Mouse (Mus musculus): ENCODE results near the gene Gpc3. TPM values are rescaled to one million over a fixed set of nuclear protein-coding genes. Genes with fewer than 3 reads are reported as not detected.

Gene Gpc3
- polyA plus RNA-seq, 1 experiment = 172 TPM

- no peak for DNase-seq
- 57% methylated on average over 6 of the region's 6 CpGs for WGBS
- TF ChIP-seq CTCF (IDR thresholded peaks at IDR 0.05; ENCODE audit: insufficient read depth, low read length) (no peak), POLR2A (IDR thresholded peaks at IDR 0.05; ENCODE audit: borderline replicate concordance, extremely low read depth, low read depth, low read length) (no peak)
- no peaks in the 10 kb centered on the region for H3K4me1 ChIP-seq (ENCODE audit: control insufficient read depth, insufficient read depth, low read length)
- H3K4me3 ChIP-seq (replicated peaks; ENCODE audit: extremely low read depth, low read depth, low read length) = no peak overlapping the region
These were observed 265.0 kb downstream of the Gpc3 start for GRCm38 (mm10) chrX:52348773-52349172.

- no peak overlapping the region for H3K4me3 ChIP-seq (replicated peaks; ENCODE audit: extremely low read depth, low read depth, low read length)
- DNase-seq = no peak
- 69% methylated on average over 3 of the region's 3 CpGs for WGBS
- TF ChIP-seq POLR2A (IDR thresholded peaks at IDR 0.05; ENCODE audit: borderline replicate concordance, extremely low read depth, low read depth, low read length) (no peak), CTCF (IDR thresholded peaks at IDR 0.05; ENCODE audit: insufficient read depth, low read length) (no peak)
- no peaks in the 10 kb centered on the region for H3K4me1 ChIP-seq (ENCODE audit: control insufficient read depth, insufficient read depth, low read length)
These were observed 269.7 kb downstream of the Gpc3 start for GRCm38 (mm10) chrX:52344018-52344417.

- H3K4me1 ChIP-seq (ENCODE audit: control insufficient read depth, insufficient read depth, low read length) = no peaks in the 10 kb centered on the region
- TF ChIP-seq POLR2A (IDR thresholded peaks at IDR 0.05; ENCODE audit: borderline replicate concordance, extremely low read depth, low read depth, low read length) (no peak), CTCF (IDR thresholded peaks at IDR 0.05; ENCODE audit: insufficient read depth, low read length) (no peak)
- H3K4me3 ChIP-seq (replicated peaks; ENCODE audit: extremely low read depth, low read depth, low read length) = no peak overlapping the region
- DNase-seq = no peak
- 57% methylated on average over 3 of the region's 3 CpGs for WGBS
These were observed 273.5 kb downstream of the Gpc3 start for GRCm38 (mm10) chrX:52340251-52340650.

- 78% methylated on average over 4 of the region's 4 CpGs for WGBS
- DNase-seq = no peak
- no peaks in the 10 kb centered on the region for H3K4me1 ChIP-seq (ENCODE audit: control insufficient read depth, insufficient read depth, low read length)
- TF ChIP-seq CTCF (IDR thresholded peaks at IDR 0.05; ENCODE audit: insufficient read depth, low read length) (no peak), POLR2A (IDR thresholded peaks at IDR 0.05; ENCODE audit: borderline replicate concordance, extremely low read depth, low read depth, low read length) (no peak)
- no peak overlapping the region for H3K4me3 ChIP-seq (replicated peaks; ENCODE audit: extremely low read depth, low read depth, low read length)
These were observed 292.0 kb downstream of the Gpc3 start for GRCm38 (mm10) chrX:52321791-52322190.

GRCm38 (mm10) chrX:52320653-52321052 is 293.1 kb downstream of the Gpc3 start:
- TF ChIP-seq POLR2A (IDR thresholded peaks at IDR 0.05; ENCODE audit: borderline replicate concordance, extremely low read depth, low read depth, low read length) = no peak
- TF ChIP-seq CTCF (IDR thresholded peaks at IDR 0.05; ENCODE audit: insufficient read depth, low read length) = no peak
- peak; percentile 2 for DNase-seq
- Histone ChIP-seq H3K4me3 (replicated peaks; ENCODE audit: extremely low read depth, low read depth, low read length) (no peak overlapping the region), H3K4me1 (ENCODE audit: control insufficient read depth, insufficient read depth, low read length) (no peaks in the 10 kb centered on the region)
- WGBS = 59% methylated on average over 4 of the region's 4 CpGs

GRCm38 (mm10) chrX:52310976-52311375 is 302.8 kb downstream of the Gpc3 start:
- H3K4me3 ChIP-seq (replicated peaks; ENCODE audit: extremely low read depth, low read depth, low read length) = no peak overlapping the region
- no peak for DNase-seq
- 87% methylated on average over 2 of the region's 2 CpGs for WGBS
- TF ChIP-seq POLR2A (IDR thresholded peaks at IDR 0.05; ENCODE audit: borderline replicate concordance, extremely low read depth, low read depth, low read length) = no peak
- no peak for TF ChIP-seq CTCF (IDR thresholded peaks at IDR 0.05; ENCODE audit: insufficient read depth, low read length)
- H3K4me1 ChIP-seq (ENCODE audit: control insufficient read depth, insufficient read depth, low read length) = no peaks in the 10 kb centered on the region

GRCm38 (mm10) chrX:52305226-52305625 is 308.5 kb downstream of the Gpc3 start:
- DNase-seq = no peak
- 84% methylated on average over 4 of the region's 4 CpGs for WGBS
- no peak for TF ChIP-seq POLR2A (IDR thresholded peaks at IDR 0.05; ENCODE audit: borderline replicate concordance, extremely low read depth, low read depth, low read length)
- no peak for TF ChIP-seq CTCF (IDR thresholded peaks at IDR 0.05; ENCODE audit: insufficient read depth, low read length)
- no peak overlapping the region for H3K4me3 ChIP-seq (replicated peaks; ENCODE audit: extremely low read depth, low read depth, low read length)
- no peaks in the 10 kb centered on the region for H3K4me1 ChIP-seq (ENCODE audit: control insufficient read depth, insufficient read depth, low read length)

GRCm38 (mm10) chrX:52288792-52289191 is 325.0 kb downstream of the Gpc3 start:
- no peaks in the 10 kb centered on the region for H3K4me1 ChIP-seq (ENCODE audit: control insufficient read depth, insufficient read depth, low read length)
- H3K4me3 ChIP-seq (replicated peaks; ENCODE audit: extremely low read depth, low read depth, low read length) = no peak overlapping the region
- DNase-seq = no peak
- TF ChIP-seq POLR2A (IDR thresholded peaks at IDR 0.05; ENCODE audit: borderline replicate concordance, extremely low read depth, low read depth, low read length) (no peak), CTCF (IDR thresholded peaks at IDR 0.05; ENCODE audit: insufficient read depth, low read length) (no peak)
- 43% methylated on average over 1 of the region's 1 CpGs for WGBS

GRCm38 (mm10) chrX:52287944-52288343 is 325.8 kb downstream of the Gpc3 start:
- Histone ChIP-seq H3K4me1 (ENCODE audit: control insufficient read depth, insufficient read depth, low read length) (no peaks in the 10 kb centered on the region), H3K4me3 (replicated peaks; ENCODE audit: extremely low read depth, low read depth, low read length) (no peak overlapping the region)
- 79% methylated on average over 6 of the region's 6 CpGs for WGBS
- no peak for DNase-seq
- TF ChIP-seq CTCF (IDR thresholded peaks at IDR 0.05; ENCODE audit: insufficient read depth, low read length) (no peak), POLR2A (IDR thresholded peaks at IDR 0.05; ENCODE audit: borderline replicate concordance, extremely low read depth, low read depth, low read length) (no peak)

GRCm38 (mm10) chrX:52282070-52282469 is 331.7 kb downstream of the Gpc3 start:
- H3K4me1 ChIP-seq (ENCODE audit: control insufficient read depth, insufficient read depth, low read length) = no peaks in the 10 kb centered on the region
- WGBS = 75% methylated on average over 4 of the region's 4 CpGs
- H3K4me3 ChIP-seq (replicated peaks; ENCODE audit: extremely low read depth, low read depth, low read length) = no peak overlapping the region
- DNase-seq = no peak
- TF ChIP-seq CTCF (IDR thresholded peaks at IDR 0.05; ENCODE audit: insufficient read depth, low read length) = no peak
- TF ChIP-seq POLR2A (IDR thresholded peaks at IDR 0.05; ENCODE audit: borderline replicate concordance, extremely low read depth, low read depth, low read length) = no peak
